Comparison of ENCODE assay signal across 10 mouse cellular contexts in the genomic region with DNA sequence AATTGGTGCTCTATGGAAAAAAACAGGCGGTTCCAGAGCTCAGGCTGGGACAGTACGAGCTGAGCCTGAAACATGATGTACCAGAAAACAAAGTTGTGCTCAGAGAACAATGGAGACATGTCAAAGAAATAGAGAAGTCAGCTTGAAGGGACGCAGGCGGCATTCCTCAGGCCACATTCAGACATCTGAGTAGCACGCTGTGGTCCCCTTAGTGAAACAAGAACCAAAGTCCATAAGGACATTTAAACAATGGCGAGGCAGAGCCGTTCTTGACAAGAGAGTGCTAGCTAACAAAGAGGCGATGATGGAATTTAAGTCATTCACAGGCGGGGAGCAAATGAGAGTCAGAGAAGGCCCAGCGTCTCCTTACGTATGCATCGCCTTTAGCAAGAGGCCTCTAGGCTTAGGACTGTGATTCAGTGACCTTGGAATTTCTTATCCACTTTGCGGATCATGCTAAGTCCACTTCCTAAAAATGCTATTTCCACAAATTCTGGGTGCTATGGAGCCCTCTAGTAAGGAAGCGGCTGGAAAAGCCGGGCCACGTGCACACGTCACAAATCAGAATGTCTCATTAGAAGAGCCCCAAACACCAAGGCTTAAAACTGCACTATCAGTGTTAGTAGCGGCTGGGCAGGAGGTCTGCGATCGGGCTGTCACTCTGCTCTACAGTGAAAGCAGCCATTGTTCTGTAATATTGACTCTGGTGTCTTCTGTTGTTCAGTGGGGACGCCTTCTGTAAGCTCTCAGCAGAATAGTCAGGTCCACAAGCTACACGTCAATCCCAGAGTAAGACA. TPM values are rescaled to one million over a fixed set of nuclear protein-coding genes. Genes with fewer than 3 reads are reported as not detected.
DNase-seq lines count a peak whose midpoint lies in the region; ATAC-seq and TF ChIP-seq lines count a peak whose summit lies in the region.
"Had no signal": no experiment of that assay in that cellular context is flagged by ENCODE, and none has a peak within 500 bp of the region (broad histone marks: within the 10 kb centered on the region; RNA-seq: fewer than 3 reads in every experiment).

No protein-coding gene starts in this region.

- ATAC-seq in kidney, postnatal 0 days (replicated peaks; ENCODE audit: low FRiP score, low read depth) = no peak
- no peak for ATAC-seq in kidney, embryonic 14.5 days (ENCODE audit: low FRiP score, low TSS enrichment)
- peak; percentile 69 for ATAC-seq in forebrain, embryonic 12.5 days (ENCODE audit: low FRiP score)
- peak; percentile 68 for ATAC-seq in hindbrain, embryonic 15.5 days (ENCODE audit: low FRiP score, low read depth)
- ATAC-seq: intestine, embryonic 16.5 days had no signal

- H3K4me2 ChIP-seq in kidney, postnatal 0 days (ENCODE audit: low read length) = no peak overlapping the region
- H3K4me2 ChIP-seq in kidney, embryonic 14.5 days (replicated peaks; ENCODE audit: low read depth, low read length) = no peak overlapping the region
- 0 out of 2 replicates have a peak overlapping the region, but pooled peaks have one; percentile 1 for H3K4me2 ChIP-seq in forebrain, embryonic 12.5 days
- H3K4me2 ChIP-seq in hindbrain, embryonic 15.5 days = peak overlapping the region; percentile 40
- H3K4me2 ChIP-seq: limb, embryonic 13.5 days had no signal

- no peak for TF ChIP-seq CTCF in kidney, postnatal 0 days (IDR thresholded peaks at IDR 0.05; ENCODE audit: low read depth)

- no peaks in the 10 kb centered on the region for H3K27me3 ChIP-seq in kidney, postnatal 0 days (ENCODE audit: insufficient read depth, low read length)
- H3K27me3 ChIP-seq in kidney, embryonic 14.5 days (ENCODE audit: control insufficient read depth, insufficient read depth, low read length) = no peaks in the 10 kb centered on the region
- no peaks in the 10 kb centered on the region for H3K27me3 ChIP-seq in forebrain, embryonic 12.5 days
- no peaks in the 10 kb centered on the region for H3K27me3 ChIP-seq in hindbrain, embryonic 15.5 days
- H3K27me3 ChIP-seq: limb, embryonic 13.5 days had no signal

- no peaks in the 10 kb centered on the region for H3K36me3 ChIP-seq in kidney, postnatal 0 days (ENCODE audit: insufficient read depth, low read length)
- H3K36me3 ChIP-seq in kidney, embryonic 14.5 days (ENCODE audit: control insufficient read depth, insufficient read depth, low read length) = no peaks in the 10 kb centered on the region
- no peaks in the 10 kb centered on the region for H3K36me3 ChIP-seq in forebrain, embryonic 12.5 days (replicated peaks)
- H3K36me3 ChIP-seq in hindbrain, embryonic 15.5 days = no peaks in the 10 kb centered on the region
- H3K36me3 ChIP-seq: limb, embryonic 13.5 days had no signal

- no peak overlapping the region for H3K9ac ChIP-seq in kidney, postnatal 0 days (ENCODE audit: low read depth, low read length)
- no peak overlapping the region for H3K9ac ChIP-seq in kidney, embryonic 14.5 days (ENCODE audit: low read depth, low read length)
- H3K9ac ChIP-seq in forebrain, embryonic 12.5 days = no peak overlapping the region
- H3K9ac ChIP-seq in hindbrain, embryonic 15.5 days = no peak overlapping the region
- H3K9ac ChIP-seq: limb, embryonic 13.5 days had no signal

- no peak overlapping the region for H3K27ac ChIP-seq in kidney, postnatal 0 days
- no peak overlapping the region for H3K27ac ChIP-seq in kidney, embryonic 14.5 days (ENCODE audit: low read depth, low read length)
- no peak overlapping the region for H3K27ac ChIP-seq in forebrain, embryonic 12.5 days
- no peak overlapping the region for H3K27ac ChIP-seq in hindbrain, embryonic 15.5 days (replicated peaks)
- H3K27ac ChIP-seq: limb, embryonic 13.5 days had no signal

- H3K4me1 ChIP-seq in kidney, postnatal 0 days (replicated peaks; ENCODE audit: insufficient read depth, low read length) = no peaks in the 10 kb centered on the region
- no peaks in the 10 kb centered on the region for H3K4me1 ChIP-seq in kidney, embryonic 14.5 days (ENCODE audit: control insufficient read depth, insufficient read depth, low read length)
- peaks cover 13% of the 10 kb centered on the region for H3K4me1 ChIP-seq in forebrain, embryonic 12.5 days
- H3K4me1 ChIP-seq in hindbrain, embryonic 15.5 days (replicated peaks) = peaks cover 7% of the 10 kb centered on the region

- no peaks in the 10 kb centered on the region for H3K9me3 ChIP-seq in kidney, postnatal 0 days (replicated peaks; ENCODE audit: low read length)
- H3K9me3 ChIP-seq in kidney, embryonic 14.5 days (ENCODE audit: control insufficient read depth, low read length) = no peaks in the 10 kb centered on the region
- no peaks in the 10 kb centered on the region for H3K9me3 ChIP-seq in forebrain, embryonic 12.5 days
- no peaks in the 10 kb centered on the region for H3K9me3 ChIP-seq in hindbrain, embryonic 15.5 days
- H3K9me3 ChIP-seq: limb, embryonic 13.5 days had no signal

- no peak overlapping the region for H3K4me3 ChIP-seq in kidney, postnatal 0 days (replicated peaks; ENCODE audit: low read depth, low read length)
- H3K4me3 ChIP-seq in kidney, embryonic 14.5 days (ENCODE audit: low read length) = no peak overlapping the region
- no peak overlapping the region for H3K4me3 ChIP-seq in forebrain, embryonic 12.5 days (replicated peaks)
- H3K4me3 ChIP-seq in hindbrain, embryonic 15.5 days = no peak overlapping the region
- H3K4me3 ChIP-seq: limb, embryonic 13.5 days had no signal

- peak; percentile 16 for DNase-seq in kidney, postnatal 0 days (ENCODE audit: low spot score)
- DNase-seq in retina, postnatal 1 day = peak; percentile 72
- no peak for DNase-seq in natural killer cell, adult 2 months (ENCODE audit: low spot score in 2 of 2)
- DNase-seq in layer of hippocampus, adult 9-11 months = no peak
- DNase-seq in frontal cortex, postnatal 36 days (ENCODE audit: low spot score in 2 of 2) = no peak

- 74% methylated on average over 22 of the region's 22 CpGs for WGBS in kidney, postnatal 0 days
- 71% methylated on average over 22 of the region's 22 CpGs for WGBS in kidney, embryonic 14.5 days
- WGBS in forebrain, embryonic 12.5 days = 26% methylated on average over 22 of the region's 22 CpGs
- WGBS in hindbrain, embryonic 15.5 days = 18% methylated on average over 22 of the region's 22 CpGs

RNA-seq across cellular contexts. Expression of gene Nek7, which starts 48.2 kb away (rescaled TPM):
- 42.8 and 43.6 TPM in 2 replicates for polyA plus RNA-seq in kidney, postnatal 0 days (2015; fragmentation: Nextera tagmentation; extraction: Ambion mirVana)
- 25.6 and 46.4 TPM in 2 replicates for polyA plus RNA-seq in kidney, embryonic 14.5 days (2014; fragmentation: Nextera tagmentation; extraction: Ambion mirVana)
- 25.8 and 27.4 TPM in 2 replicates for polyA plus RNA-seq in forebrain, embryonic 12.5 days (2016; fragmentation: Nextera tagmentation; extraction: Ambion mirVana)
- 11.0 and 18.8 TPM in 2 replicates for polyA plus RNA-seq in hindbrain, embryonic 15.5 days (2015; fragmentation: Nextera tagmentation; extraction: Ambion mirVana)

Comparison
In these comparisons a context has a peak if more than half of its experiments do, and no peak if none do; other contexts are left out.
1. ATAC-seq: peak in forebrain, embryonic 12.5 days (single experiment) and hindbrain, embryonic 15.5 days (single experiment); none in kidney, postnatal 0 days (single experiment) and kidney, embryonic 14.5 days (single experiment).
2. DNase-seq: peak in kidney, postnatal 0 days (single experiment) and retina, postnatal 1 day (single experiment); none in natural killer cell, adult 2 months (0 of 2), layer of hippocampus, adult 9-11 months (single experiment) and frontal cortex, postnatal 36 days (0 of 2).
3. H3K4me2 ChIP-seq: peak in forebrain, embryonic 12.5 days (single experiment) and hindbrain, embryonic 15.5 days (single experiment); none in kidney, postnatal 0 days (single experiment) and kidney, embryonic 14.5 days (single experiment).